Mouse (Mus musculus) adrenal gland, postnatal 36 days (tissue): ENCODE measurements around the gene 4930556J24Rik. TPM values are rescaled to one million over a fixed set of nuclear protein-coding genes. Genes with fewer than 3 reads are reported as not detected.
"Not testable (repeated sequence)": the region's sequence is repeated elsewhere in the genome, so short reads cannot be mapped to it uniquely, and the experiment has no call there.

Experiments
- DNase-seq, 2 experiments: peaks; one replicate each; pipeline ENCODE4 v3.0.0; 2021; ENCODE audit warnings: mixed read lengths in 1 of 2
- total RNA-seq, 2 experiments: library from RNA; stranded (reverse); gene quantifications; 2 replicates each; pipeline ENCODE4 v1.2.3; 2021

4930556J24Rik gene
- total RNA-seq, 2 experiments from 2014 or later = not detected

GRCm38 (mm10) chr11:3973081-3973480 lies 3.5 kb downstream of the 4930556J24Rik start:
- no peak for DNase-seq

GRCm38 (mm10) chr11:3970361-3970760 lies 6.2 kb downstream of the 4930556J24Rik start:
- no peak for DNase-seq

- DNase-seq = no peak
Measured at GRCm38 (mm10) chr11:3969837-3970236, 6.7 kb downstream of the 4930556J24Rik start.

- no peak for DNase-seq
Measured at GRCm38 (mm10) chr11:3964416-3965172, 12.0 kb downstream of the 4930556J24Rik start.

GRCm38 (mm10) chr11:3963610-3964415 lies 12.8 kb downstream of the 4930556J24Rik start, which contains the start of gene Pes1:
Gene Pes1, plus strand, starts transcription at chr11:3963975.
- DNase-seq = peak; percentile 80 to 88

- DNase-seq = peak in 1 of 2 experiments; percentile 9
Measured at GRCm38 (mm10) chr11:3963155-3963554, 13.4 kb downstream of the 4930556J24Rik start.

- DNase-seq = no peak
Measured at GRCm38 (mm10) chr11:3961761-3962160, 14.8 kb downstream of the 4930556J24Rik start.

- DNase-seq = no peak
Measured at GRCm38 (mm10) chr11:3960901-3961300, 15.7 kb downstream of the 4930556J24Rik start.

- not testable (repeated sequence) for DNase-seq
Measured at GRCm38 (mm10) chr11:3955371-3955770, 21.2 kb downstream of the 4930556J24Rik start.

- not testable (repeated sequence) for DNase-seq
Measured at GRCm38 (mm10) chr11:3954876-3955275, 21.7 kb downstream of the 4930556J24Rik start.

- no peak for DNase-seq
Measured at GRCm38 (mm10) chr11:3946386-3946785, 30.2 kb downstream of the 4930556J24Rik start.

- DNase-seq = no peak
Measured at GRCm38 (mm10) chr11:3941371-3941770, 35.2 kb downstream of the 4930556J24Rik start.

GRCm38 (mm10) chr11:3937321-3937874 lies 39.2 kb downstream of the 4930556J24Rik start:
- no peak for DNase-seq

- DNase-seq = no peak
Measured at GRCm38 (mm10) chr11:3936318-3936717, 40.3 kb downstream of the 4930556J24Rik start.

GRCm38 (mm10) chr11:3935135-3935534 lies 41.4 kb downstream of the 4930556J24Rik start:
- DNase-seq = no peak

- no peak for DNase-seq
Measured at GRCm38 (mm10) chr11:3933756-3934285, 42.8 kb downstream of the 4930556J24Rik start.

GRCm38 (mm10) chr11:3931511-3932211 lies 44.9 kb downstream of the 4930556J24Rik start, which contains the start of gene Tcn2:
Gene Tcn2, minus strand, starts transcription at chr11:3932159.
- peak; percentile 92 to 95 for DNase-seq

GRCm38 (mm10) chr11:3930931-3931330 lies 45.6 kb downstream of the 4930556J24Rik start:
- DNase-seq = no peak

GRCm38 (mm10) chr11:3930019-3930418 lies 46.6 kb downstream of the 4930556J24Rik start:
- no peak for DNase-seq

- DNase-seq = no peak
Measured at GRCm38 (mm10) chr11:3925916-3926315, 50.7 kb downstream of the 4930556J24Rik start.

- no peak for DNase-seq
Measured at GRCm38 (mm10) chr11:3922731-3923130, 53.8 kb downstream of the 4930556J24Rik start.

GRCm38 (mm10) chr11:3922115-3922514 lies 54.5 kb downstream of the 4930556J24Rik start:
- no peak for DNase-seq
